Mouse (Mus musculus): ENCODE measurements around the gene Hipk4. TPM values are rescaled to one million over a fixed set of nuclear protein-coding genes. Genes with fewer than 3 reads are reported as not detected.

The Hipk4 gene
- polyA plus RNA-seq, 1 experiment from 2014 or later = 0.57 TPM

DNA sequence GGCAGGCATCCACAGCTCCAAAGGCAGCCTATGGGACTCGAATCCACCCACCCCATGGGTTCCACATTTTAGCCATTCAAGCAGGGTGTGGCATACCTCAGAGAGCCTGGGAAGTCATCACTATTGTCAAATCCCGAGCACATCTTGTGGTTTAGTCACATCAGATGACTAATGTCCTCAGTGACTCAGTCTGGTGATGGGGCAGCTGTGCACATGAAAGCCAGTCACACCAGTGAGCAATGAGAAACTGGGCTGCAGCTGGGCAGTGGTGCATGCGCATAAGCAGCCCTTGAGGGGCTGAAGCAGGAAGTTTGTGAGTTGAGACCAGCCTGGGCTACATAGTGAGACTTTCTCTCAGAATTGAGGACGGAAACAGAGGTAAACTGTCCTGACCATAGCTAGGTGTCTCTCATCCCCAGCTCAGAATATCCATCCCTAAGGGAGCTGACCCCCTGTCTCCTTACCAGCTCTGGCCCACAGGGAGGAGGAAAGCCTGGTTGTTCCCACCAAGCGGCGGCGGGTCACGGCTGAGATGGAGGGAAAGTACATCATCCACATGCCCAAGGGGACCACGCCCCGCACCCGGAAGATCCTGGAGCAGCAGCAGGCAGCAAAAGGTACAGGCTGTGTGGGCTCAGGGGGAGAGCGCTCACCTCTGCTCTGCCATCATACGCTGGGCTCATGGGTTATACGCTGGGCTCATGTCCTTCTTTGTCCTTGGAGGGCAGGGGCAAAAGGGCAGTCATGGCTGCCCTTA, 51.2 kb downstream of the Hipk4 start:
- H3K27ac ChIP-seq (ENCODE audit: low read depth, low read length) = no peak overlapping the region
- H3K9ac ChIP-seq (ENCODE audit: low read depth, low read length) = no peak overlapping the region
- H3K27me3 ChIP-seq (ENCODE audit: control insufficient read depth, insufficient read depth, low read length) = no peaks in the 10 kb centered on the region
- H3K36me3 ChIP-seq (ENCODE audit: control insufficient read depth, insufficient read depth, low read length) = peaks cover 30% of the 10 kb centered on the region
- 90% methylated on average over 14 of the region's 14 CpGs for WGBS (ENCODE audit: insufficient replicate concordance)
- ATAC-seq (replicated peaks; ENCODE audit: insufficient number of reproducible peaks, low FRiP score, low TSS enrichment) = 0 out of 2 replicates have a peak, but pooled peaks have one; percentile 14
- H3K9me3 ChIP-seq (replicated peaks; ENCODE audit: control insufficient read depth, low read length) = no peaks in the 10 kb centered on the region
- H3K4me2 ChIP-seq = no peak overlapping the region
- no peak overlapping the region for H3K4me3 ChIP-seq (ENCODE audit: low read depth, low read length)
- no peaks in the 10 kb centered on the region for H3K4me1 ChIP-seq (ENCODE audit: control insufficient read depth, insufficient read depth, low read length)

DNA sequence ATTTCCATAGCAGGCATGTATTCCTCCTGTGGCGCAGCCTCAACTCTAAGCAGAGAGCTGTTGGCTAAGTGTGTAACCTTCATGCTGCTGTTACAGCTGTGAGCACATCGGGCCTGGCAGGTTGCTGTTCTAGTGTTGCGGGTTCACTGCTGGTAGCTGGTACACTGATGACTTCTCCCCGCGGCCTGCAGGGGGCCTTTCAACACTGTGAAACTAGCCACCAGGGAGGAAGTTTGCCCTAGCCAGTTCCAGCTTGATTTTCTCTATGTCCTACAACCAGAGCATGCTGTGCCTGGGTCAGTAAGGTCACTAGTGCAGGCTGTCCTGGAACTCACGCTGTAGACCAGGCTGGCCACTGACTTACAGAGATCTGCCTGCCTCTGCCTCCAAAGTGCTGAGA, 53.8 kb downstream of the Hipk4 start:
- peaks cover 27% of the 10 kb centered on the region for H3K36me3 ChIP-seq (ENCODE audit: control insufficient read depth, insufficient read depth, low read length)
- no peaks in the 10 kb centered on the region for H3K27me3 ChIP-seq (ENCODE audit: control insufficient read depth, insufficient read depth, low read length)
- ATAC-seq (replicated peaks; ENCODE audit: insufficient number of reproducible peaks, low FRiP score, low TSS enrichment) = no peak
- WGBS (ENCODE audit: insufficient replicate concordance) = 65% methylated on average over 6 of the region's 6 CpGs
- no peak overlapping the region for H3K9ac ChIP-seq (ENCODE audit: low read depth, low read length)
- no peak overlapping the region for H3K4me2 ChIP-seq
- no peak overlapping the region for H3K4me3 ChIP-seq (ENCODE audit: low read depth, low read length)
- no peak overlapping the region for H3K27ac ChIP-seq (ENCODE audit: low read depth, low read length)
- no peaks in the 10 kb centered on the region for H3K9me3 ChIP-seq (replicated peaks; ENCODE audit: control insufficient read depth, low read length)
- H3K4me1 ChIP-seq (ENCODE audit: control insufficient read depth, insufficient read depth, low read length) = no peaks in the 10 kb centered on the region

- Histone ChIP-seq H3K4me2 (no peak overlapping the region), H3K36me3 (ENCODE audit: control insufficient read depth, insufficient read depth, low read length) (peaks cover 25% of the 10 kb centered on the region), H3K9ac (ENCODE audit: low read depth, low read length) (no peak overlapping the region), H3K27me3 (ENCODE audit: control insufficient read depth, insufficient read depth, low read length) (no peaks in the 10 kb centered on the region), H3K27ac (ENCODE audit: low read depth, low read length) (no peak overlapping the region), H3K4me3 (ENCODE audit: low read depth, low read length) (no peak overlapping the region), H3K4me1 (ENCODE audit: control insufficient read depth, insufficient read depth, low read length) (no peaks in the 10 kb centered on the region), H3K9me3 (replicated peaks; ENCODE audit: control insufficient read depth, low read length) (no peaks in the 10 kb centered on the region)
- ATAC-seq (replicated peaks; ENCODE audit: insufficient number of reproducible peaks, low FRiP score, low TSS enrichment) = no peak
- WGBS (ENCODE audit: insufficient replicate concordance) = 89% methylated on average over 6 of the region's 6 CpGs
Measured at GRCm38 (mm10) chr7:27577589-27577988, 54.5 kb downstream of the Hipk4 start.

- no peak overlapping the region for H3K4me3 ChIP-seq (ENCODE audit: low read depth, low read length)
- no peak overlapping the region for H3K4me2 ChIP-seq
- no peak overlapping the region for H3K27ac ChIP-seq (ENCODE audit: low read depth, low read length)
- WGBS (ENCODE audit: insufficient replicate concordance) = 83% methylated on average over 7 of the region's 7 CpGs
- peaks cover 27% of the 10 kb centered on the region for H3K36me3 ChIP-seq (ENCODE audit: control insufficient read depth, insufficient read depth, low read length)
- no peaks in the 10 kb centered on the region for H3K4me1 ChIP-seq (ENCODE audit: control insufficient read depth, insufficient read depth, low read length)
- H3K9ac ChIP-seq (ENCODE audit: low read depth, low read length) = no peak overlapping the region
- no peaks in the 10 kb centered on the region for H3K27me3 ChIP-seq (ENCODE audit: control insufficient read depth, insufficient read depth, low read length)
- no peak for ATAC-seq (replicated peaks; ENCODE audit: insufficient number of reproducible peaks, low FRiP score, low TSS enrichment)
- H3K9me3 ChIP-seq (replicated peaks; ENCODE audit: control insufficient read depth, low read length) = no peaks in the 10 kb centered on the region
Measured at GRCm38 (mm10) chr7:27578465-27578864, 55.4 kb downstream of the Hipk4 start.

DNA sequence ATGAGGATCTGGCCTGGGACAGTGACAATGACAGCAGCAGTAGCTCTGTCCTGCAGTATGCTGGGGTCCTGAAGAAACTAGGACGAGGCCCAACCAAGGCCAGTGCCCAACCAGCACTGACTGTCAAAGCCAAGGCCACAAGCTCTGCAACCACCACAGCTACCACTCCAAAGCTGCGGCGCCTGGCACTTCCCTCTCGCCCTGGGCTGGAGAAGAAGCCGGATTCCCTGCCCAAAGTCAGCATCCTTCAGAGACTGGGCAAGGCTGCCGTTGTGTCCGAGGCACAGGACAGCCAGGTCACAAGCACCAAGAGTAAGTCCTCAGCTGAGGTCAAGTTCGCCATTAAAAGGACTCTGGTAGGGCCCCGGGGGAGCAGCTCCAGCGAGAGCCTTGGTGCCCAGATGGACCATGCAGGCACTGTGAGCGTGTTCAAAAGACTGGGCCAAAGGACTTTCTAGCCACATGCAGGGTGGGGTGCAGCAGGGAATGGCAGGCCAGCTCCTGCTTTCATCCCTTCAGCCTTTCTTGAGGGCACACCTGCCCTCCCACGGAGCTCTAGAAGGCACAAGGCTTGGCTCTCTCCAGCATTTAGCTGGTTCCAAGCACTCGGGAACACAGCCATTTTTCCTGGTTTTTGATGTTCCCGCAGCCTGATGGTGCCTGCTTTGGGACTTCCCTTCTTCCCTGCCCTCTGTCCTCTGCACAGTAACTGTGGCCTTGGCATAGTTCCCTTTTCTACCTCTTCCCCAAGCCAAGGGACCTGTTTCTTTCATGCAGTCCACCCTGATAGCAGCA, 57.5 kb downstream of the Hipk4 start:
- Histone ChIP-seq H3K36me3 (ENCODE audit: control insufficient read depth, insufficient read depth, low read length) (peaks cover 21% of the 10 kb centered on the region), H3K4me3 (ENCODE audit: low read depth, low read length) (no peak overlapping the region), H3K27ac (ENCODE audit: low read depth, low read length) (no peak overlapping the region), H3K27me3 (ENCODE audit: control insufficient read depth, insufficient read depth, low read length) (no peaks in the 10 kb centered on the region), H3K9ac (ENCODE audit: low read depth, low read length) (no peak overlapping the region), H3K4me2 (no peak overlapping the region), H3K9me3 (replicated peaks; ENCODE audit: control insufficient read depth, low read length) (no peaks in the 10 kb centered on the region), H3K4me1 (ENCODE audit: control insufficient read depth, insufficient read depth, low read length) (no peaks in the 10 kb centered on the region)
- ATAC-seq (replicated peaks; ENCODE audit: insufficient number of reproducible peaks, low FRiP score, low TSS enrichment) = no peak
- WGBS (ENCODE audit: insufficient replicate concordance) = 86% methylated on average over 14 of the region's 14 CpGs

Other genes with a start within 250 kb of the Hipk4 start
- 28.9 and 31.5 TPM in 2 replicates for gene Ltbp4, start 185.6 kb upstream of the Hipk4 start, polyA plus RNA-seq (2014; fragmentation: Nextera tagmentation; extraction: Ambion mirVana)
- gene Shkbp1, start 167.2 kb upstream of the Hipk4 start, polyA plus RNA-seq (2014; fragmentation: Nextera tagmentation; extraction: Ambion mirVana) = 33.3 and 34.1 TPM in 2 replicates
- gene Gm20479, start 165.8 kb upstream of the Hipk4 start, polyA plus RNA-seq (2014; fragmentation: Nextera tagmentation; extraction: Ambion mirVana) = 1.6 and 2.1 TPM in 2 replicates
- gene Sptbn4, start 75.6 kb upstream of the Hipk4 start, polyA plus RNA-seq (2014; fragmentation: Nextera tagmentation; extraction: Ambion mirVana) = 0.23 and 0.30 TPM in 2 replicates
- gene Blvrb, start 75.3 kb upstream of the Hipk4 start, polyA plus RNA-seq (2014; fragmentation: Nextera tagmentation; extraction: Ambion mirVana) = 106 and 121 TPM in 2 replicates
- 19.9 and 20.3 TPM in 2 replicates for gene Sertad3, start 49.5 kb upstream of the Hipk4 start, polyA plus RNA-seq (2014; fragmentation: Nextera tagmentation; extraction: Ambion mirVana)
- 37.5 and 38.8 TPM in 2 replicates for gene Sertad1, start 36.4 kb upstream of the Hipk4 start, polyA plus RNA-seq (2014; fragmentation: Nextera tagmentation; extraction: Ambion mirVana)
- 0.76 and 0.96 TPM in 2 replicates for gene Prx, start 23.9 kb upstream of the Hipk4 start, polyA plus RNA-seq (2014; fragmentation: Nextera tagmentation; extraction: Ambion mirVana)
- gene Pld3, start 30.0 kb downstream of the Hipk4 start, polyA plus RNA-seq (2014; fragmentation: Nextera tagmentation; extraction: Ambion mirVana) = 59.5 and 64.2 TPM in 2 replicates
- gene 2310022A10Rik, start 30.0 kb downstream of the Hipk4 start, polyA plus RNA-seq (2014; fragmentation: Nextera tagmentation; extraction: Ambion mirVana) = 22.5 and 29.3 TPM in 2 replicates
- gene Akt2, start 68.3 kb downstream of the Hipk4 start, polyA plus RNA-seq (2014; fragmentation: Nextera tagmentation; extraction: Ambion mirVana) = 72.1 and 78.0 TPM in 2 replicates
- not detected in 2 replicates for gene Ttc9b, start 130.6 kb downstream of the Hipk4 start, polyA plus RNA-seq (2014; fragmentation: Nextera tagmentation; extraction: Ambion mirVana)
- gene Map3k10, start 151.3 kb downstream of the Hipk4 start, polyA plus RNA-seq (2014; fragmentation: Nextera tagmentation; extraction: Ambion mirVana) = 3.0 and 3.6 TPM in 2 replicates
- 1.7 and 3.1 TPM in 2 replicates for gene Zfp607b, start 166.1 kb downstream of the Hipk4 start, polyA plus RNA-seq (2014; fragmentation: Nextera tagmentation; extraction: Ambion mirVana)
- gene Zfp60, start 208.1 kb downstream of the Hipk4 start, polyA plus RNA-seq (2014; fragmentation: Nextera tagmentation; extraction: Ambion mirVana) = 21.8 and 22.5 TPM in 2 replicates